Mouse (Mus musculus): ENCODE measurements around the gene St7l.

The St7l gene

GRCm38 (mm10) chr3:104963331-104964276, 99.8 kb downstream of the St7l start:
- peak in 1 of 2 experiments; percentile 55 for DNase-seq (ENCODE audit: low spot score in 2 of 2)

- peak in 1 of 2 experiments; percentile 56 for DNase-seq (ENCODE audit: low spot score in 2 of 2)
Observed at GRCm38 (mm10) chr3:104965070-104965855, 101.5 kb downstream of the St7l start.

GRCm38 (mm10) chr3:104965991-104966554, 102.3 kb downstream of the St7l start:
- no peak for DNase-seq (ENCODE audit: low spot score in 2 of 2)

- peak; percentile 74 to 90 for DNase-seq (ENCODE audit: low spot score in 2 of 2)
Observed at GRCm38 (mm10) chr3:104967548-104968300, 103.9 kb downstream of the St7l start.

All from spleen, postnatal 4 days (tissue).